Mouse (Mus musculus): ENCODE measurements at regions not wholly inside any gene's neighbourhood (a gene's known extent, or its start where the extent isn't known, plus 50 kb on each side); places are given as distances from the start of the nearest gene placed in this dataset.

DNA sequence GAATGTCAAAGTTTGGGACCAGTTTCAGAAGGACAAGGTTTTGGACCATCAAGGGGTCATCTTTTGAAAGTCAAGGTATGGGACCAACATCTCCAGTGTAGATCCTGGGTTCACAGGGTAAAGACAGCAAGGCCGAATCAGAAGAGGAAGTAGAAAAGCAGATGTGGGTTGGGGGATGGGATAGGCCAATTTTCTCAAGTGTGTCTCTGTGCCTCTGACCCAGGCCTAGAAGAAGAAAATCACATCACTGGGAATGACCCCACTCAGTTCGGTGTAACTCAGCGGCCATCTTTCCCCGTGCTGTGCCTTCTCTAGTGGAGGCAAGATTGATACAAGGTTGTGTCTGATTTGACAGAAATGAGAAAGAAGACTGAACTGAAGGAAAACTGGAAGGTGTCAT lies 195.5 kb downstream of the Insig2 start:
- no peak for TF ChIP-seq POLR2A (IDR thresholded peaks at IDR 0.05; ENCODE audit: control insufficient read depth, low read depth, low read length)
- TF ChIP-seq CTCF (IDR thresholded peaks at IDR 0.05; ENCODE audit: control insufficient read depth, insufficient read depth, insufficient replicate concordance, low read depth, low read length) = no peak
